Comparison of ENCODE assay signal across 8 mouse cellular contexts in the genomic region with DNA sequence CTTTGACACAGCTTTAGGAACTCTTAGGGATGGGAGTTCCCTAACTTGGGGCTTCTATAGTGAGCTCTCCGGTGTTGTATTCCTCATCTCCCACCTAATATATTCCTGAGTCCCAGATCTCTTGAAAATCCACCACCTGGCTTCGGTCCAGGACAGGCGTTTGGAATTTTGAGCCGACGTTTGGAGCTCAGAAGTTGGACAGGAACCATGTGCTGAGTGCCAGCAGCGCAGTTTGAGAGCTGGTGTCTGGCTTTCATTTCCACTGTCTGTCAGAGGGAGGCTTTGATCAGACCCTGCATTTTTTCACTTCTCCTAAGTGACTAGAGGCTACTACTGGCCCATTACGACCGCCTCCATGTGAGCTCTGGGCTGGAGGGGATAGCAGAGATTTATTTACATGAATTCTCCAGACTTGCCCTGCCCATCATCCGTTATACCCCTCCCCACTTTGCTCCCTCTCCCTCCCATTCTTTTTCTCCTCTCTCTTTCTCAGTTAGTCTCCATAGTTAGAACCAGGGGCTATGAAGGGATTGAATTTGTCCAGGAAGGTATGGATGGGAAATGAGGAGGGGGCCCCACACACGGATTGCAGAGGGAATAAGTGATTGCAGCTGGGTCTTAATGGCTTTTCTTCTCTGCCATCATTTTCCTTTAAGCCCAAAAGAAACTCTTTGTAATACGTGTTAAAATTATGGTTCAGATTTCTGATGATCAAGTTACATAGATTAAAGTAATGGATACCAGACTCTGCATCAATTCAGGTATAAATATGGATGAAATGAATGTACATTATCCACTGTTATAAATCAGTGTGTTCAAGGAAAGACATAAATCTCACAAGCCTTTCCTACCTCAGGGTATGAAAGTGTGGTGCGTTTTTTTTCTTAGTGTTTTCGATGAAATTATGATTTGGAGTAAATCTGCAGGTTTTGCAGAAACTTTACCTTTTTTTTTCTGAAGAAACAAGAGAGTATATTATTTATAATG.
A peak's percentile ranks its signal among the peaks of the same experiment; 100 is the strongest.
DNase-seq lines count a peak whose midpoint lies in the region; ATAC-seq lines count a peak whose summit lies in the region.

No protein-coding gene starts in this region.

- peak; percentile 27 for DNase-seq in urinary bladder, postnatal 14 days (ENCODE audit: low spot score)
- DNase-seq in urinary bladder, postnatal 36 days (ENCODE audit: low spot score in 2 of 2) = no peak
- peak; percentile 56 for DNase-seq in forebrain, embryonic 11.5 days (ENCODE audit: low spot score)
- peak; percentile 43 to 64 for DNase-seq in layer of hippocampus, postnatal 25 days (ENCODE audit: extremely low spot score in 1 of 2, low spot score in 1 of 2)
- peak; percentile 24 for DNase-seq in telencephalon, adult 2 months (ENCODE audit: low read depth, low spot score)
- no peak for DNase-seq in thymus, postnatal 4 days

- no peak overlapping the region for H3K27ac ChIP-seq in forebrain, embryonic 11.5 days (ENCODE audit: low read depth, low read length)
- H3K27ac ChIP-seq in heart, embryonic 16.5 days (ENCODE audit: low read length) = peak overlapping the region; percentile 40; the same call in 1 of the 2 replicates

- no peaks in the 10 kb centered on the region for H3K36me3 ChIP-seq in forebrain, embryonic 11.5 days (ENCODE audit: control insufficient read depth, insufficient read depth, low read length)
- no peaks in the 10 kb centered on the region for H3K36me3 ChIP-seq in heart, embryonic 16.5 days (ENCODE audit: control insufficient read depth, insufficient read depth)

- H3K9me3 ChIP-seq in forebrain, embryonic 11.5 days (ENCODE audit: control insufficient read depth, low read length) = no peaks in the 10 kb centered on the region
- no peaks in the 10 kb centered on the region for H3K9me3 ChIP-seq in heart, embryonic 16.5 days (replicated peaks; ENCODE audit: control insufficient read depth, low read length)

- H3K4me1 ChIP-seq in forebrain, embryonic 11.5 days (replicated peaks; ENCODE audit: control insufficient read depth, insufficient read depth, low read length) = no peaks in the 10 kb centered on the region
- H3K4me1 ChIP-seq in heart, embryonic 16.5 days (ENCODE audit: control insufficient read depth, insufficient read depth, low read length) = peaks cover 9% of the 10 kb centered on the region

- no peak overlapping the region for H3K9ac ChIP-seq in forebrain, embryonic 11.5 days (ENCODE audit: low read length)
- H3K9ac ChIP-seq in heart, embryonic 16.5 days (ENCODE audit: low read length) = no peak overlapping the region

- no peak overlapping the region for H3K4me2 ChIP-seq in forebrain, embryonic 11.5 days (ENCODE audit: low read depth, low read length, severe bottlenecking)
- peak overlapping the region; percentile 48 for H3K4me2 ChIP-seq in heart, embryonic 16.5 days (ENCODE audit: low read depth, low read length)

- 76% methylated on average over 13 of the region's 13 CpGs for WGBS in forebrain, embryonic 11.5 days
- 27% methylated on average over 13 of the region's 13 CpGs for WGBS in heart, embryonic 16.5 days

- H3K27me3 ChIP-seq in forebrain, embryonic 11.5 days (ENCODE audit: control insufficient read depth, insufficient read depth, low read length) = no peaks in the 10 kb centered on the region
- no peaks in the 10 kb centered on the region for H3K27me3 ChIP-seq in heart, embryonic 16.5 days (ENCODE audit: control insufficient read depth, insufficient read depth, low read length)

- H3K4me3 ChIP-seq in forebrain, embryonic 11.5 days (ENCODE audit: low read depth, low read length) = no peak overlapping the region
- H3K4me3 ChIP-seq in heart, embryonic 16.5 days (ENCODE audit: low read length) = no peak overlapping the region

- ATAC-seq in forebrain, embryonic 11.5 days (replicated peaks; ENCODE audit: low FRiP score) = no peak
- ATAC-seq in heart, embryonic 16.5 days (replicated peaks; ENCODE audit: extremely low read depth, insufficient read depth, low FRiP score) = peak; percentile 91
- ATAC-seq in megakaryocyte, adult 5-6 weeks (ENCODE audit: poor library complexity, severe bottlenecking) = peak; percentile 43

Comparison
In these comparisons a context has a peak if more than half of its experiments do, and no peak if none do; other contexts are left out.
1. DNase-seq: peak in urinary bladder, postnatal 14 days (single experiment), forebrain, embryonic 11.5 days (single experiment), layer of hippocampus, postnatal 25 days (2 of 2) and telencephalon, adult 2 months (single experiment); none in urinary bladder, postnatal 36 days (0 of 2) and thymus, postnatal 4 days (single experiment).